Mouse (Mus musculus): ENCODE results near the gene Awat1.

DNA sequence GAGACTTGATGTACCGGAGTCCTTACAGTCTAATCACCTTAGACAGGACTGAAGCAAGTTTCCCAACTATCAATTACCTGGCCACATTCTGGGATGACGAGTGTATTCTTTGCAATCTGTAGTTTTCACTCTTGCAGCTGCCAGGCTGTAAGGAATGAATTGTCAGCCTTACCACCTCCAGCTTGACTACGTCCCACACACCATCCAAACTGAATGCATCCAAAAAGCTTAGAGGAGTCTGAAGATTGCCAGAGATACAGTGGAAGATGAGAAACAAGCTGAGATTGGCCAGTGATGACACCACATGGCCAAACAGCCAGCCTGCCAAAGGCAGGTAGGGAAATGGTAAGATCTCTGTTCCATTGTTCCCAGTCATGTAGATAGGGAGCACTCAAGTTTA is 6.4 kb upstream of the Awat1 start:
- no peak for TF ChIP-seq CTCF (IDR thresholded peaks at IDR 0.05; ENCODE audit: control insufficient read depth, insufficient read depth, insufficient replicate concordance, low read depth, low read length)
- TF ChIP-seq POLR2A (IDR thresholded peaks at IDR 0.05; ENCODE audit: control insufficient read depth, low read depth, low read length), result no peak
